Mouse (Mus musculus) thymus, postnatal 0 days (tissue): ENCODE data around the gene Ptov1. TPM values are rescaled to one million over a fixed set of nuclear protein-coding genes. Genes with fewer than 3 reads are reported as not detected.
A peak's percentile ranks its signal among the peaks of the same experiment; 100 is the strongest.
"Not testable (repeated sequence)": the region's sequence is repeated elsewhere in the genome, so short reads cannot be mapped to it uniquely, and the experiment has no call there.

Source experiments
- DNase-seq: peaks from one replicate; pipeline ENCODE4 v3.0.0-alpha.2; 2015; ENCODE audit warnings: low spot score
- polyA plus RNA-seq: library from polyadenylated mRNA; unstranded; fragments of >200 nt; fragmentation: Nextera tagmentation; extraction: Ambion mirVana; gene quantifications from 2 replicates; pipeline ENCODE4 v1.2.1, GENCODE M21; 2015

Ptov1 gene
- polyA plus RNA-seq, 1 experiment from 2014 or later, result 158 TPM

DNA sequence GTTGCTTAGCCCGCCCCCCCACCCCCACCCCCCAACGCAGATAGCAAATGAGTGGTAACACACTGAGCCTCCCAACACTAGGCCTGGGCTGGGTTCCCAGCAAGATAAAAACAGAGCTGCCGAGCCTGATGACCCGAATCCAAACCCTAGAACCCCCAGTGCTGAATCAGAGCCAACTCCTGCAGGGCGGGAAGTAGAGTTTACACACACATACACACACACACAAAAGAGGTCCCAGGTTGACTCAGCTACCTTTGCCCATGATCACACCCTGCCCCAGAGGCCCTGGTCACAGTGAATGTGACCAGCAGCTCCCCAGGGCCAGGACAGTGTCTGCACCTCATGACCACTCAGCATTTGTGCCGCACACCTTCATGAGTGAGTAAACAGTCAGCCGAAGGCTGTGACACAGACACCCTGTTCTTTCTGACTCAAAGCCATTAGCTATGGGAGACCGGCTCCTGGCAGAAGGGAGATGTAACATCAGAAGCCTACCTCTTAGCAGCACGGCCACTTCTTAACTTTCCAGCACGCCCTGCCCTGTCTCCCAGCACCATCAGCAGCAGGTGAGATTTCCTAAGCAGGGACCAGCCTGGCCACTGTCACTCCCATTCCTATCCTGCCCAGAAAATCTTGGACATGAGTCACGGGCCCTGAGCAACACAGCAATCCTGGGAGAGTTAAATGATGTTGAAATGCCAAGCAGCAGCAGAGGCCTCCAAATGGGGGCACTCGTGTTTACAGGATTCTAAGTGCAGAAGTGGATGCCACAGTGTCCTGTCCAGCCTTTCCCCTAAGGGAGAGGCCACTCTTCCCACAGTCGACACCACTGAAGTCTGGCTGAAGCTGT, 18.9 kb upstream of the Ptov1 start:
- no peak for DNase-seq

DNA sequence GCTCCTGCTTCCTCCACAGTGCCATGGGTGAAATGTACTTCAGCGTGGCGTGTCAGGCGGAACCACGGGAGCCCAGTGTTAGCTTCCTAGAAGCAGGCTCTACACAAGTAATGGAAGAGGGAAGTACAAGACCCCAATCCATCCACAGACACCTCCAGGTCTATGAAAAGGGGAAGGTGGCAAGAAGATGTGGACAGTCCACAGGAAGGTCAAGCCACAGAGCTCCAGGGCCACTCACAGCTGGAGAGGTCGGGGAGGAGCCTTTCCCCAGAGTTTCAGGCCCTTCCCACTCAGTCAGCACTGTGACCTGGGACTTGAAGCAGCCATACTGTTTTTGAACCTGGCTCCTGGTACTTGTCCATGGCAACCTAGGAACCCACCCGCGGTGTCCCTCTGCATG, 17.4 kb upstream of the Ptov1 start:
- DNase-seq, result no peak

DNA sequence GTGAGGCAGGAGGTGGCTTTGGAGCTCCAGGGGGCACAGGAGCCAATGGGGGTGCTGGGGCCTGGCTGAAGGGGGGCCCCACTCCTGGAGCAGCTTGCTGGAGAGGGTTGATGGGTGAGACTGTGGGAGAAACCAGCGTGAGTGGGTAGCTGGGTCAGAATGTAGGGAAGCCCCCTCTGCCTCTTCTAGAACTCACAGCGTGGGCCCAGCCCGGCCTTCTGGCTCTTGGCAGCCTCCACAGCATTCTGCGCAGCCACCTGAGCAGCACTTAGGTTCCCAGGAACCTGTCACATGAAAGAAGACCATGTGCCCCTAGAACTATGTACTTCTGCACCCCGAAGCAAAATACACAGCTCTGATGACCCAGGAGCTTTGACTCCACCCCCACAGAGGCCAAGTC, 15.0 kb upstream of the Ptov1 start:
- no peak for DNase-seq

DNA sequence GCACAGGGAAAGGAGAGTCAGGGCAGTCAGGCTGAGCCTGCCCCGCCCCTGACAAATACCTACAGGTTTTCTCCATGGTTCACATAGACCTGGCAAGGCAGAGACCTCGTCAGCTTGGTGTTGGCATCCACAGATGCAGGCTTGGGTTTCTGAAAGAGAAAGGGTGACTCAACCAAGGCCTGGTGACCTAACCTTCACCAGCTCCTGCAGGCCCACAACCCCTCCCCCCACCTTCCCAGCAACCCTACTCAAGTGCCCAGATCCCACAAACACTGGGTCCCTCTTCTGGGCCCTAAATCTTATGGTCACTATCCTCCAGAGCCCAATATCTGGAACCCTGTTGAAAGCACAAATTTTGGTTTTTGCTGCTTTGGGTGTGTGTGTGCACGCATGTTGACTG, 13.4 kb upstream of the Ptov1 start:
- DNase-seq, result no peak

DNA sequence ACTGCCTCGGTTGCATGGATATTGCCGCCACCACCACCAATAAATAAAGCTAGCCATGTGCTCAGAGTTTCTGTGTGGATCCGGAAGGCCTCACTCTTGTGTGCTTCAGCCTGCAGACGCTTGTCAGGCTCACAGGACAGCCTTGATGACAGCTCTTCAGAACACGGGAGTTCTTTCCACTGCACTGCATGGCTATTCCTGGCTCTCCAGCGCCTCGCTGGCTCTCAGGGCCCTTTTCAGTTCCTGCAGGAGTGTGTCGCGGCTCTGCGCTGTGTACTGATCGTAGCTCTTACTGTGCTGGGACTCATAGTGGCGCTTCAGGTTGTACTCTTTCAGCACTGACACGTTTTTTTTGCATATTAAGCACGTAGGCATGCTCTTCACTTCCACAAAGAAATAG, 8.2 kb upstream of the Ptov1 start:
- DNase-seq, result no peak

DNA sequence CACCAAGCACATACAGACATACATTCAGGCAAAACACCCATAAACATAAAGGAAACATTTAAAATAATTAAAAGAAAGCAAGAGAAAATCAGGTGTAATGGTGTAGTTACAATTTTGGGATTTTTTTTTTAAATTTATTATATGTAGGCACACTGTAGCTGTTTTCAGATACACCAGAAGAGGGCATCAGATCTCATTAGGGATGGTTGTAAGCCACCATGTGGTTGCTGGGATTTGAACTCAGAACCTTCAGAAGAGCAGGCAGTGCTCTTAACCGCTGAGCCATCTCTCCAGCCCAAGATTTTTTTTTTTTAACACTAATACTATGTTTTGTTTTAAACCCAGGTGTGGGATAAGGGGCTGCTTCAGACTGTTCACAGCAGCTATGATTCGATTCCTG, 2.2 kb upstream of the Ptov1 start:
- DNase-seq, result not testable (repeated sequence)

DNA sequence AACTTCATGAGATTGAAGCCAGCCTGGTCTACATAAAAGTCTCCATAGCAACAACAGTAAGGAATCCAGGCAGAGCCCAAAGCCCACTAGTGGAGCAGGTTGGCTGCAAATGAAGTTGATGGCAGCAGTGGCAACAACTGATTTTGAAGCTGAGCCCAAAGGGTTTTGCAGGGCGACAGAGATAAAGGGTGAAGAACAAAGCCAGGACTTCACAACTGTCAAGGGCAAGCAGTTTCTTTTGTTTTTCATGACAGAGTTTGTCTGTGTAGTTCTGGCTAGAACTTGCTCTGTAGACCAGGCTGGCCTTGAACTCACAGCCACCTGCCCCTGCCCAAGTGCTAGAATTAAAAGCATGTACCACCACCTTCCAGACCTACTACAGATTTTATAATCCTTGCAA, 1.6 kb upstream of the Ptov1 start:
- DNase-seq, result no peak

DNA sequence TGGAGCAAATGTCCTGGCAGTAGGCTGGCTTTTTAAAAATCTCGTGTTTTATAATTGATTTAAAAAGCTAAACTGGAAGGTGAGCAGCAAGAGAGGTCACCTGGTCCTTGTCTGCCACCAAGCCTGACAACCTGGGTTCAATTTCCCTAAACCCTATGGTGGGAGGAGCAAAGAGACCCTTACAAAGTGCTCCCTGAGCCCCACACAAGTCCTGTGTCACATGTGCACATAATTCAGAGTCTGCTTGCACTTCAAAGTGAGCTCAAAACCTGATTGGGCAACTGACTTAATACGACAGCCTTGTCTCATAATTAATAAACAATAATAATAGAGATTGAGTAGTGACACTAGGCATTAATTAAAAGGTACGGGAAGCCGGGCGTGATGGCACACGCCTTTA, 1.0 kb upstream of the Ptov1 start:
- DNase-seq, result no peak

DNA sequence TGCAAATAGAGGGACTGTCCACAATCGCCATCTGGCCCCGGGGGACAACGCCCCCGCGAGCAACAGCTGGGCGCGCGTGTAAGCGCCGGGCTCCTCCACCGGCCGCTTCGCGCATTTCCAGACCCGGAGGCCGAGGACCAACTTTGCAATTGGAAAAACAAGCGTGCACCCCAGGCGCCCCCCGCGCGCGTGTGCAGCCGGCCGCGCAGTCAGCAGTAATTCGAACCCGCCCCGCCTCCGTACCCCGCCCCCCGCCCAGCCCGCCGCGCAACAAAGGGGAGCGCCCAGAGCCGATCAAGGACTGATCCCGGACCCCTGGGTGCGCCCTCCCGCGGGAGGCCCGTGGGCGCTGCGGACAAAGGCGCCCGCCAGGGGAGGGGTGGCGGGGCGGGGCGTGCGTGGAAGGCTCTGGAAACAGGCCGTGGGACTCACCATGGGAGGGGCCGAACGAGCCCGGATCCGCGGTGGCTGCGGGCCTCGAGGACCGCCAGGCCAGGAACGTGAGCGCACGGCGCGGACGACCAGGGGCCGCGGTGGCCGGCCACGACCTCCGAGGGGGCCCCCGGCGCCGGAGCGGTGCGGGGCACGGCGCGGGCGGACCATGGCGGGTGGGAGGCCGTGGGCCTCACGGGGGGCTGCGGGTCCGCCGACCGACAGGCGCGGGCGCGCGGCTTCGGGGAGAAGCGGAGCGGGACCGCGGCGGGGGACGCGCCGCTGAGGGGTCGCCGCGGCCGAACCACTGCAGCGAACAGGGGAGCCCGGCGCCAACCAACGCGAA, 480 bp downstream of the Ptov1 start:
- peak; percentile 47 for DNase-seq

DNA sequence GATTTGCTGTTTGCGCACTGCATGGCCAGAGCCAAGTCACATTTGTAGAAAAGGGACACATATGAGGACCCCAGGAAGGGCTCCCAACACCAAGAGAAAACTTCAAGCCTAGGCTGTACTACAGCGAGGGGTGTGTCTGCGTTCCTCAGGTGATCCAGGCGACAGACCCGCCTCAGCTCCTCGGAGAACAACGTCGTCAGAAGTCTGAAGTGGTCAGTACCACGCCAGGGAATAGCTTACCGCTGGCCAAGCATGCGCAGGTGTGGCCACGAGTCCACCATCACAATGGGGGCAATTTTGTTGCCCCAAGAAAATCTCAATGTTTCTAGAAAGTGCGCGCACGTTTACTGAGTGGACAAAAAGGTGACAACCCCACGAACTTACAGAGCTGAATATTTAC, 1.1 kb downstream of the Ptov1 start:
- no peak for DNase-seq

DNA sequence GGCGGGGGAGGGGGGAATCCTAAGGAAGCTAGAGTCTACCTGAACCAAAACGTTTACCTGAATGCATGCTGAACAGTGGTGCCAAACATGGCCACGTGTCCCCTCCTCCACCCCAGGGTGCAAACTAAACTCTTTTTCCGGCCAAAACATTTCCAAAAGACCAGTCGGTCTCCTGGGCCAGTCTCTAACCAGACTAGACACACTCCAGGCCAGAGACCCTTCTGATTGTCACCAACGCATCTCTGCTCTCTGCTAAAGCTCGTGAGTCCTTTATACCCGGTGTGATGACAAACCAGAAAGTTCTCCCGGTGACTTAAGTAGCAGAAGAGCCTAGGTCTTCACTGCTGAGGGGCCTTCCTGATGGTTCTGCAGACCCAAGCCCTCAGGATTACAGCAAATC, 1.8 kb downstream of the Ptov1 start:
- no peak for DNase-seq

DNA sequence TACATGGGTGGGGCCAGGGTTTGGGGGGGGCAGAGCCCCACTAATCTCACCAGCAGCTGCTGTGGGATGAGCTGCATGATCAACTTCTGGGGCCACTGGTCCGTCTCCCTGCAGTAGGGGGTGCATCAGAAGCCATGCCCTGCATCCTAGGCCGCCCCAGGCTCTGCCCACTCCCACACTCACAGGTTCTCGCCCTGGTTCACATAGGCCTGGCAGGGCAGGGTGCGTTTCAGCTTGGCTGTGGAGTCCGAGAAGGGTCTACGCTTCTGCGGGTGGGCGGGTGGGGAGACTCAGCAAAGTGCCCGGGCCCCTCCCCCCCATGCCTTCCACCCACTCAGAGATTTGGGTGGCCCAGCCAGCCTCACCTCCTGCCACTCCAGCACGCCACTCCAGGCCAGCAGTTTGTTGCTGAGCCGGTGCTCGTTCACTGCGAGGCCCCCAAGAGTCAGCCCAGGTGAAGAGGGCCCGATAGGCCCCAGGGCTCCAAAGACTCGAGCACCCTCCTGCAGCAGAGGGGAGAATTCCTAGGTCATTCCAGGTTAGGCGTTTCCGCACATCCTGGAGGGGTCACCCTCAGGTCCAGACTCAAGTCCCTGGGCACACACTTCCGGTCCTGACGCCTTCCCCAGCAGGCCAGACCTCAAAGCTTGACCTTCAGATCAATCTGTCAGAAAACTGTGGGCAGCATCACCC, 2.4 kb downstream of the Ptov1 start:
- no peak for DNase-seq

DNA sequence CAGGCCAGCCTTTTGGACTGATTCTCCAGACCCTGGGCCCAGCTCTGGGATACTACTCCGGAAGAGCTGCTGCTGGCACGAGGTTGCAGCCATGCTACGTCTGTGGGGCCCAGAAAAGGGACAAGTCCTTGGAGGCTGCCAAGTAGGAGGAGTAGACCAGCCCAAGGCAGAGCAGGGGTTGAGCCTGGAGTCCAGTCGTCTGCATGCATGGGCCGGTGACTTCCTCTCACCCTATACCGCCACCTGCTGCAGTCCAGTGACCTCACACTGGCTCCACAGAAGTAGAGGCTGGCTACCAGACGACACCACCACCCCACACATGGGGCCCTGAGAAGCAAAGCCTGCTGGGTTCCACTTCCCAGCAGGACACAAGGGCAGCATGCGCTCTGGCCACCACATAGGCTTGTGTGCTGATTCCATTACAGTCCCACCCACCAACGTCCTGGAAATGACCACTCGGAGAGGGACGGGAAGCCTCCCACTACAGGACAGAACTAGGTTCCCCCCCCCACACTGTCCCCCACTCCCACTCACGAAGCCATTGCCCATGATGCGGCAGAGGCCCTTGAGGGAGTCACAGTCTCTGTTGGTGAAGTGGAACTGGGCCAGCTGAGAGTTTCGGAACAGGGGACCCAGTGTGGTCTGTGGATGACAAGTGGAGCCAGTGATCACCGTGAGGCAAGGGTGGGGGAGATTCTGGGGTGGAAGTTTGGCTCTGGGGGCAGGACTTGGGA, 3.1 kb downstream of the Ptov1 start:
- no peak for DNase-seq

DNA sequence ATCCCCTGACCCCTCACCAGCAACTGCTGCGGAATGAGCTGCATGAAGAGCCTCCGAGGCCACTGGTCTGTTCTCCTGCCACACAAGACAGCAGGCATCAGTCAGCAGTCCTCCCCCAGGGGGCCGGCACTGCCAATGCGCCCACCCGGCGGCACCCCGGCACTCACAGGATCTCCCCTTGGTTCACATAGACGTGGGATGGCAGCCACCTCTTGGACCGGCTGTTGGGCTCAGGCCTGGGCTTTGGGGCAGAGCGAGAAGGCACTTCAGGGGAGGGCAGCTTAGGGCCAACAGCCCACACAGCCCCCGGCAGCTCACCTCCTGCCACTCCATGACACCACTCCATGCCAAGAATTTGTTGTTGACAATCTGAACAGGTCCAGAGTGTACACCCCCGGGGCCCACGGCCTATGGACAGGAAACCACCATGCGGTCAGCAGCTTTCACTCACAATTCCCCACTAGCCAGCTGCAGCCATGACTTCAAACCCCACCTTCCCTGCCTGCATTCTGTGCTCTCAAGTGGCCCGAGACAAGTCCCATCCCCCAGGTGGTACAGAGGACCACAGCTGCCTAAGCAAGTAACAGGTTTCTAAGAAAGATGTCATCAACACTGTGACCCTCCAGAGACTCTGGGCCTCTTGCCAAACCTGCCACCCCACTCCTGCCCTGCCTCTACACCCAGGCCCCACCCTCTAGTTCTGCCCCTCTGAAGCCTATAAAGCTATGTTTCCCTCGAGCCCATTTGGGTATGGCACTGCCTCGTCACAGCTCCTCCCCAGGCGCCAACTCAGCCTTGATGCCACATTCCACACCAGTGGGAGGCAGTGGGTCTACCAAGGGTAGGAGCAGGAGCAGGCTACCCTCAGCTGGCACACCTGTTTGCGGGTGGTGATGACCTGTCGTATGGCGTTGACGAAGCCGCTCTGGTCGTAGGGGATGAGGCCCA, 4.7 kb downstream of the Ptov1 start:
- no peak for DNase-seq

DNA sequence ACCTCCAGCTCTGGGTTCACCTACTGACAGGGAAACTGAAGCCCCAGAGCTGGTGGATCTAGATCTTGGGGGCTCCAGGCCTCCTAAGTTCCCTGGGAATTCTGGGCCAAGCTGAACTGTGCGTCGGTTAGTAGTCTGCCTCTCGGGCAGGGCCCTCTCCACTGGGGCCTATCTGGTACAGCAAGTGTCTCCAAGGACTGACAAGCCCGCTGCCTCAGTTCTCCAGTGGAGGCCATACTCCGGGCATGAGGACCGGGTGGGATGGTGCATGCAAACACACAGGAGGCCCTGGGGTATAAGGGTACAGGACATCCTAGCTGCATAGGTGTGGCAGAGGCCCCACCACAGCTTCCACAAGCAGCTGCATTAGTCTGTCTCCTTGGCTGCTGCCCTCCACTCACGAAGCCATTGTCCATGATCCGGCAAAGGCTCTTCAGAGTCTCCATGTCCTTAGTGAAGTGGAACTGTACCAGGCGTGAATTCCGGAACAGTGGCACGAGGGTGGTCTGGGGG, 5.5 kb downstream of the Ptov1 start:
- no peak for DNase-seq

DNA sequence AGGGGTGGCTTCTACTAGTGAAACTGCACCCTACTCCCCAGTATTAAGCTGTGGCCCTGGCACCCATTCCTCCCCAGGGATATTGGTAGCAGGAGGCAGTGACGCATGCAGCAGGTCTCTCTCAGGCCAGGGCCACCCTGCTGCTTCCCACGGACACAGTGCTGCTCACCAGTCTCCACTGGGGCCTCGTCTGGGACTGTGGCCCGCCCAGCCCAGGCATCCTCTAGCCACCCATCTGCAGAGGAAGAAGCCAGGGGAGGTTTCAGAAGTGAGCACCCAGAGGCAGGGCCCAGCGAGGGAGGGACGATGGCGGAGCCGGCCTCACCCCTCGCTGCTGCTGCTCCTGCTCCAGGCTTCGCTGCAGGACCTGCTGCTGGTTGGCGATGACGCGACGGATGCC, 6.4 kb downstream of the Ptov1 start:
- DNase-seq, result no peak

DNA sequence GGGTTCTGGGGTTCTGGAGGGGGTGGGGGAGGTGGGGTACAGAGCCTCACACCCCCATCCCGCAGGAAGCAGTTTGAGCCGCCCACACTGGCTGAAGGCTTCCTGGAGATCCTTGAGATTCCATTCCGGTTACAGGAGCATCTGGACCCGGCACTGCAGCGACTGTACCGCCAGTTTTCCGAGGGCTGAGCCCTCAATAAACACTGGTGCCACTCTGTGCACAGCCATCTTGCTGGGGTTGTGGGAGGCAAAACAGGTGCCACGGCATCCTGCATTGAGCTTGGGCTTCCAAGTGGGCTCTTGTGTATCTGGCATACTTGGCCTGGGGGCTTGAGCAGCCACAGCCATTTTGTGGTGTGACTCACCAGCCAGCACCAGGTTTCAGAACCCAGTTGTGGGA, 7.2 kb downstream of the Ptov1 start:
- no peak for DNase-seq

DNA sequence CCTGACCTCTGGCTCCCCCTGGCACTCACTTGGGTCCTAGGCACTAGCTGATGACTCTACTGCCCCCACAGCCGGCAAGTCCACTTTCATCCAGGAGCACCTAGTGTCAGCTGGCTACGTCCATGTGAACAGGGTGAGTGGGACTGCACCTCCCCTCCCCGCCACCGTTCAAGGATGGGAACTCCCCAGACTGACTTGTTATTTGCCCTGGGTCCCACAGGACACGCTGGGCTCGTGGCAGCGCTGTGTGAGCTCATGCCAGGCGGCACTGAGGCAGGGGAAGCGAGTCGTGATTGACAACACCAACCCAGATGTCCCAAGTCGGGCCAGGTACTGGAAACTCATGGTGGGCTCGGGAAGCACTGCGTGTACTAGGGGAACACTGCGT, 8.2 kb downstream of the Ptov1 start:
- DNase-seq, result no peak

DNA sequence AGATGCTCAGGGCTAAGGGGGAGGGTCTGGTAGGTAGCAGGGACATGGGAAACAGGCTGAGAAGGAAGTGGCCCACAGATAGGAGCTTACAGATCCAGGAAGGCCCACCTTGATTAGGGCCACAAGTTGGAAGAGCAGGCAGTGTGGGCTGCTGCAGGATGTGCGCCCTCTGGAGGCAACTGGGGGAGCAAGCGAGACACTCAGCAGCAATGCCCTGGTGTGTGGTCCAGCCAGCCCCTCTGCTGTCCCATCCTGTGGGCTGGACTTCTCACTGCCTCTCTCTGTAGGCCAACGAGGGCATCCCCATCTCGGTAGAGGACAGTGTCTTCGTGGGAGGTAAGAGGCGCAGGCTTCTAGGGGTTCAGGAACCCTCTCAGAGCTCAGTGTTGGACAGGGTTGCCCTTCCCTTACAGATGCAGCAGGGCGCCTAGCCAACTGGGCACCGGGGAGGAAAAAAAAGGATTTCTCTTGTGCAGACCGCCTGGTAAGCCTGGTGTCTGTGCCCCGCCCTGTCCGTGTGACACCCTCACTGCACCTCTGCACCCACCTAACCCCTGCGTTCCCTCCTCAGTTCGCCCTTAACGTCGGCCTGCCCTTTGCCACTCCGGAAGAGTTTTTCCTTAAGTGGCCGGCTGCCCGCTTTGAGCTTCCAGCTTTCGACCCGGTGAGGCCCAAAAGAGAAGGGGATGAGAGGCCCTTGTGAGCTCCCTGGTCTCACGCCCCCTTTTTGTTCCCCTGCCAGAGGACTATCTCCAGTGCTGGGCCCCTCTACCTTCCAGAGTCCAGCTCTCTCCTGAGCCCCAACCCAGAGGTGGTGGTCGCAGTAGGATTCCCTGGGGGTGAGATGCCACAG, 8.8 kb downstream of the Ptov1 start:
- peak; percentile 68 for DNase-seq
